Mouse (Mus musculus): Measurements from ENCODE around the gene Slfn3. TPM values are rescaled to one million over a fixed set of nuclear protein-coding genes. Genes with fewer than 3 reads are reported as not detected.

Gene Slfn3
- polyA plus RNA-seq, 1 experiment from 2014 or later, result 0.22 TPM

DNA sequence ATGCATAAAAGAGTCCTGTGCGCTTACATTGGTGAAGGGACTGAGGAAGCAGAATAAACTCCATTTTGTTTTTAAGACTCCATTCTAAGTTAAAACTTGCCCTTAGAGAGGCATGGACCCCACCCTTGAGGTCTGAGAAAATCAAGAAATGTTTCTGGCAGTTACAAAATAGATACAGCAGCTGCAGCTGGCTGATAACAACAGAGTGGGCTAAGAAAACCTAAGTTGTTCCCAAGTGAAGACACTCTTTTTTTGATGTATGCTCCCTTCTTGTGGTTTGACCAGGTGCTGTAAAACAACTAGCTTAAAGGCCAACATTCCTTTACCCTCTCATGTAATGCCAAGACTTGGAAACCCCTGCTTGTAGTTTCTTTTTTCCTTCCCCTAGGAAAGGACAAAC lies 71.5 kb downstream of the Slfn3 start:
- Histone ChIP-seq H3K9ac (ENCODE audit: low read length) (no peak overlapping the region), H3K4me3 (ENCODE audit: low read depth, low read length) (no peak overlapping the region), H3K27ac (replicated peaks) (no peak overlapping the region), H3K27me3 (ENCODE audit: control insufficient read depth, insufficient read depth, low read length) (no peaks in the 10 kb centered on the region), H3K36me3 (ENCODE audit: control insufficient read depth, insufficient read depth, low read length) (no peaks in the 10 kb centered on the region), H3K4me2 (replicated peaks; ENCODE audit: low read depth) (no peak overlapping the region), H3K9me3 (ENCODE audit: control insufficient read depth, low read length) (no peaks in the 10 kb centered on the region), H3K4me1 (replicated peaks; ENCODE audit: control insufficient read depth, insufficient read depth) (no peaks in the 10 kb centered on the region)
- TF ChIP-seq EP300 (optimal IDR thresholded peaks at IDR 0.05) (no peak), CTCF (IDR thresholded peaks at IDR 0.05; ENCODE audit: low read depth) (no peak)
- DNase-seq (ENCODE audit: low spot score), result no peak
- 93% methylated on average over 1 of the region's 1 CpGs for WGBS
- no peak for ATAC-seq (ENCODE audit: low FRiP score, low TSS enrichment)

DNA sequence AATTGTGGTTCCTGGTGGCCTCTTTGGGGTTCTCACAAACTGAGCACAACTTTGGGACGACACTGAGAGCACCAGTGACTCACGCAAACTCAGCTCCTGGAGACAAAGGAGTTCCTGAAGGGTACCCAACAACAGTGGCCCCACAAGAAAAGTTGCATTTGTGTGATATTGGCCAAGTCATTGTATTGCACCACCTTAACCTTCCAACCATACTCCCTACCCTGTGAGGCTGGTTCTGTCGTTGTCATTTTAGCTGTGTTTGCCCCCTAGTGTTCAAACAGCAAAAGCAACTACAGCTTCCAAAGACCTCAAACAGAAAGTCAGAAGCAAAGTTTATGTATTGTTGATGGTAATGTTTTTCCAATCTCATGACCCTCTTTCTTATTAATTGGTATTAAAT lies 72.0 kb downstream of the Slfn3 start:
- Histone ChIP-seq H3K27ac (replicated peaks) (no peak overlapping the region), H3K9me3 (ENCODE audit: control insufficient read depth, low read length) (no peaks in the 10 kb centered on the region), H3K4me1 (replicated peaks; ENCODE audit: control insufficient read depth, insufficient read depth) (no peaks in the 10 kb centered on the region), H3K27me3 (ENCODE audit: control insufficient read depth, insufficient read depth, low read length) (no peaks in the 10 kb centered on the region), H3K4me3 (ENCODE audit: low read depth, low read length) (no peak overlapping the region), H3K9ac (ENCODE audit: low read length) (no peak overlapping the region), H3K36me3 (ENCODE audit: control insufficient read depth, insufficient read depth, low read length) (no peaks in the 10 kb centered on the region), H3K4me2 (replicated peaks; ENCODE audit: low read depth) (no peak overlapping the region)
- WGBS, result 55% methylated on average over 3 of the region's 3 CpGs
- TF ChIP-seq CTCF (IDR thresholded peaks at IDR 0.05; ENCODE audit: low read depth) (peak; percentile 73), EP300 (optimal IDR thresholded peaks at IDR 0.05) (no peak)
- ATAC-seq (ENCODE audit: low FRiP score, low TSS enrichment), result no peak
- no peak for DNase-seq (ENCODE audit: low spot score)

Other genes with a start within 250 kb of the Slfn3 start
- 2.6 TPM in 2 replicates for gene Slfn5, start 240.0 kb upstream of the Slfn3 start, polyA plus RNA-seq (2015; fragmentation: Nextera tagmentation; extraction: Ambion mirVana)
- gene Slfn9, start 199.5 kb upstream of the Slfn3 start, polyA plus RNA-seq (2015; fragmentation: Nextera tagmentation; extraction: Ambion mirVana), result 4.4 and 5.1 TPM in 2 replicates
- 0.33 and 0.35 TPM in 2 replicates for gene Slfn8, start 170.5 kb upstream of the Slfn3 start, polyA plus RNA-seq (2015; fragmentation: Nextera tagmentation; extraction: Ambion mirVana)
- gene Slfn2, start 126.2 kb upstream of the Slfn3 start, polyA plus RNA-seq (2015; fragmentation: Nextera tagmentation; extraction: Ambion mirVana), result 22.1 and 23.1 TPM in 2 replicates
- gene Slfn1, start 74.5 kb upstream of the Slfn3 start, polyA plus RNA-seq (2015; fragmentation: Nextera tagmentation; extraction: Ambion mirVana), result 0.17 and 0.29 TPM in 2 replicates
- gene Slfn4, start 16.1 kb upstream of the Slfn3 start, polyA plus RNA-seq (2015; fragmentation: Nextera tagmentation; extraction: Ambion mirVana), result 0.52 and 0.64 TPM in 2 replicates
- 0.04 TPM in 2 replicates for gene Slfn14, start 95.4 kb downstream of the Slfn3 start, polyA plus RNA-seq (2015; fragmentation: Nextera tagmentation; extraction: Ambion mirVana)
- gene Ap2b1, start 107.7 kb downstream of the Slfn3 start, polyA plus RNA-seq (2015; fragmentation: Nextera tagmentation; extraction: Ambion mirVana), result 20.0 and 21.5 TPM in 2 replicates
- 9.1 and 10.1 TPM in 2 replicates for gene Pex12, start 111.3 kb downstream of the Slfn3 start, polyA plus RNA-seq (2015; fragmentation: Nextera tagmentation; extraction: Ambion mirVana)
- 0.69 and 1.1 TPM in 2 replicates for gene Rasl10b, start 217.8 kb downstream of the Slfn3 start, polyA plus RNA-seq (2015; fragmentation: Nextera tagmentation; extraction: Ambion mirVana)
- 0.11 and 0.21 TPM in 2 replicates for gene Gas2l2, start 238.1 kb downstream of the Slfn3 start, polyA plus RNA-seq (2015; fragmentation: Nextera tagmentation; extraction: Ambion mirVana)
- 0.68 and 0.98 TPM in 2 replicates for gene 1700020L24Rik, start 246.3 kb downstream of the Slfn3 start, polyA plus RNA-seq (2015; fragmentation: Nextera tagmentation; extraction: Ambion mirVana)